Mouse (Mus musculus) limb, embryonic 11.5 days (tissue): Measurements from ENCODE around the gene Poc1b. TPM values are rescaled to one million over a fixed set of nuclear protein-coding genes. Genes with fewer than 3 reads are reported as not detected.

ENCODE experiments used
- ATAC-seq: fragments of 200-750 bp; cut with Nextera tagmentation; 2 replicates; pipeline ENCODE4 v1.8.0; 2017; ENCODE audit warnings: low read depth; ENCODE audit not compliant: insufficient number of reproducible peaks, low FRiP score, low TSS enrichment
- DNase-seq: peaks from one replicate; pipeline ENCODE4 v3.0.0-alpha.2; 2015; ENCODE audit warnings: low spot score
- H3K27ac ChIP-seq: fragments of 300-500 bp; sonication (generic); replicated peaks from 2 replicates; pipeline ENCODE4 v1.5.1; 2014; ENCODE audit warnings: low read depth, mild to moderate bottlenecking, low read length
- H3K27me3 ChIP-seq: fragments of 300-500 bp; sonication (generic); 2 replicates; pipeline ENCODE4 v1.6.1; 2014; ENCODE audit warnings: mild to moderate bottlenecking, low read length, mixed read lengths; ENCODE audit not compliant: control insufficient read depth, insufficient read depth
- H3K36me3 ChIP-seq: fragments of 300-500 bp; sonication (generic); 2 replicates; pipeline ENCODE4 v1.6.1; 2014; ENCODE audit warnings: mild to moderate bottlenecking, low read length, moderate library complexity, mixed read lengths; ENCODE audit not compliant: control insufficient read depth, insufficient read depth
- H3K4me1 ChIP-seq: fragments of 300-500 bp; sonication (generic); 2 replicates; pipeline ENCODE4 v1.6.1; 2014; ENCODE audit warnings: low read length, mixed read lengths; ENCODE audit not compliant: control insufficient read depth, insufficient read depth
- H3K4me2 ChIP-seq: fragments of 300-500 bp; sonication (generic); 2 replicates; pipeline ENCODE4 v1.6.1; 2014; ENCODE audit warnings: low read depth, mild to moderate bottlenecking, moderate library complexity; ENCODE audit not compliant: severe bottlenecking
- H3K4me3 ChIP-seq: fragments of 300-500 bp; sonication (generic); 2 replicates; pipeline ENCODE4 v1.5.1; 2014; ENCODE audit warnings: low read depth, low read length
- H3K9ac ChIP-seq: fragments of 300-500 bp; sonication (generic); 2 replicates; pipeline ENCODE4 v1.6.1; 2014; ENCODE audit warnings: mild to moderate bottlenecking, low read length
- H3K9me3 ChIP-seq: fragments of 300-500 bp; sonication (generic); 2 replicates; pipeline ENCODE4 v1.6.1; 2016; ENCODE audit warnings: low read length; ENCODE audit not compliant: control insufficient read depth
- WGBS: fragments of 180-500 bp; shearing (Covaris S2); extraction: QIAGEN DNeasy Blood & Tissue Kit; methylation state at CpG from one replicate; pipeline ENCODE4 v1.1.7; 2014; 5-methylcytosine and 5-hydroxymethylcytosine counted together
- polyA plus RNA-seq: library from polyadenylated mRNA; unstranded; fragments of >200 nt; fragmentation: Nextera tagmentation; extraction: Ambion mirVana; gene quantifications from 2 replicates; pipeline ENCODE4 v1.2.1, GENCODE M21; 2014

The Poc1b gene
- polyA plus RNA-seq, 1 experiment from 2014 or later, result 48.4 TPM

- H3K27ac ChIP-seq, result peak overlapping the region; percentile 65
- H3K4me2 ChIP-seq, result peak overlapping the region; percentile 81
- peaks cover 4% of the 10 kb centered on the region; the same call in 1 of the 2 replicates for H3K4me1 ChIP-seq
- 39% methylated on average over 8 of the region's 8 CpGs for WGBS
- DNase-seq (no peak), ATAC-seq (no peak)
- peak overlapping the region; percentile 98 for H3K4me3 ChIP-seq
- H3K9me3 ChIP-seq, result no peaks in the 10 kb centered on the region
- H3K9ac ChIP-seq, result peak overlapping the region; percentile 93; the same call in 1 of the 2 replicates
- no peaks in the 10 kb centered on the region for H3K27me3 ChIP-seq
- H3K36me3 ChIP-seq, result peaks cover 4% of the 10 kb centered on the region; the same call in 1 of the 2 replicates
Observed at GRCm38 (mm10) chr10:99106311-99106702, 529 bp upstream of the Poc1b start.

- DNase-seq, result peak; percentile 87
- H3K27me3 ChIP-seq, result no peaks in the 10 kb centered on the region
Observed at GRCm38 (mm10) chr10:99107964-99108363, 1.1 kb downstream of the Poc1b start, which contains the start of gene Galnt4. Gene Galnt4, plus strand, starts transcription at chr10:99108159.

GRCm38 (mm10) chr10:99108431-99108982, 1.7 kb downstream of the Poc1b start:
- H3K4me2 ChIP-seq, result peak overlapping the region; percentile 81
- DNase-seq, result no peak
- no peak overlapping the region for H3K27ac ChIP-seq
- H3K9ac ChIP-seq, result peak overlapping the region; percentile 58
- peak overlapping the region; percentile 98 for H3K4me3 ChIP-seq
- H3K4me1 ChIP-seq, result peaks cover 4% of the 10 kb centered on the region; the same call in 1 of the 2 replicates
- no peaks in the 10 kb centered on the region for H3K27me3 ChIP-seq
- ATAC-seq, result peak; percentile 22; the same call in 1 of the 2 replicates
- H3K9me3 ChIP-seq, result no peaks in the 10 kb centered on the region
- 45% methylated on average over 12 of the region's 12 CpGs for WGBS
- peaks cover 4% of the 10 kb centered on the region; the same call in 1 of the 2 replicates for H3K36me3 ChIP-seq

More at GRCm38 (mm10) chr10:99107964-99108363, 1.1 kb downstream of the Poc1b start, which contains the start of gene Galnt4:
- peak within 1 kb of the TSS; percentile 98 for H3K4me3 ChIP-seq
- no peaks in the 10 kb centered on the region for H3K9me3 ChIP-seq
- H3K4me2 ChIP-seq, result peak within 1 kb of the TSS; percentile 81
- H3K4me1 ChIP-seq, result peaks cover 4% of the 10 kb centered on the region; the same call in 1 of the 2 replicates
- under 1% methylated on average over 22 of the region's 22 CpGs for WGBS
- peak within 1 kb of the TSS; percentile 65 for H3K27ac ChIP-seq
- H3K36me3 ChIP-seq, result peaks cover 4% of the 10 kb centered on the region; the same call in 1 of the 2 replicates
- H3K9ac ChIP-seq, result peak within 1 kb of the TSS; percentile 93
- ATAC-seq, result peak; percentile 85

GRCm38 (mm10) chr10:99113533-99113932, 6.7 kb downstream of the Poc1b start:
- no peak overlapping the region for H3K9ac ChIP-seq
- H3K9me3 ChIP-seq, result no peaks in the 10 kb centered on the region
- no peak for DNase-seq
- H3K4me3 ChIP-seq, result no peak overlapping the region
- H3K4me1 ChIP-seq, result peaks cover 13% of the 10 kb centered on the region
- peaks cover 4% of the 10 kb centered on the region; the same call in 1 of the 2 replicates for H3K36me3 ChIP-seq
- ATAC-seq, result no peak
- no peak overlapping the region for H3K27ac ChIP-seq
- no peaks in the 10 kb centered on the region for H3K27me3 ChIP-seq
- 34% methylated on average over 3 of the region's 3 CpGs for WGBS
- H3K4me2 ChIP-seq, result no peak overlapping the region

GRCm38 (mm10) chr10:99114295-99114694, 7.5 kb downstream of the Poc1b start:
- Histone ChIP-seq H3K27me3 (no peaks in the 10 kb centered on the region), H3K4me2 (no peak overlapping the region), H3K9me3 (no peaks in the 10 kb centered on the region), H3K9ac (no peak overlapping the region), H3K27ac (no peak overlapping the region), H3K4me1 (peaks cover 10% of the 10 kb centered on the region), H3K36me3 (peaks cover 4% of the 10 kb centered on the region; the same call in 1 of the 2 replicates), H3K4me3 (no peak overlapping the region)
- DNase-seq (no peak), ATAC-seq (no peak)
- 67% methylated on average over 8 of the region's 8 CpGs for WGBS

GRCm38 (mm10) chr10:99115471-99116236, 8.8 kb downstream of the Poc1b start:
- Histone ChIP-seq H3K4me2 (peak overlapping the region; percentile 8), H3K27me3 (no peaks in the 10 kb centered on the region), H3K9ac (no peak overlapping the region), H3K4me3 (no peak overlapping the region), H3K36me3 (no peaks in the 10 kb centered on the region), H3K27ac (no peak overlapping the region), H3K9me3 (no peaks in the 10 kb centered on the region), H3K4me1 (peaks cover 10% of the 10 kb centered on the region)
- peak; percentile 34 for DNase-seq
- 17% methylated on average over 18 of the region's 18 CpGs for WGBS
- ATAC-seq, result no peak; the same call in 1 of the 2 replicates

- Histone ChIP-seq H3K4me2 (peak overlapping the region; percentile 8), H3K9ac (no peak overlapping the region), H3K9me3 (no peaks in the 10 kb centered on the region), H3K27me3 (no peaks in the 10 kb centered on the region), H3K4me3 (no peak overlapping the region), H3K4me1 (peaks cover 10% of the 10 kb centered on the region), H3K36me3 (no peaks in the 10 kb centered on the region), H3K27ac (no peak overlapping the region)
- DNase-seq, result peak; percentile 34
- 34% methylated on average over 8 of the region's 8 CpGs for WGBS
- no peak for ATAC-seq
Observed at GRCm38 (mm10) chr10:99116237-99116632, 9.4 kb downstream of the Poc1b start.
